Mouse (Mus musculus) common myeloid progenitor, adult 5-6 weeks (primary cell): Measurements from ENCODE around the gene Hnrnph3. TPM values are rescaled to one million over a fixed set of nuclear protein-coding genes. Genes with fewer than 3 reads are reported as not detected.

Experiments
- ATAC-seq: replicated peaks from 2 replicates; pipeline ENCODE4 v1.8.0; 2016; ENCODE audit warnings: low read depth, mild to moderate bottlenecking, moderate TSS enrichment, inconsistent platforms; ENCODE audit not compliant: poor library complexity, severe bottlenecking
- total RNA-seq: library from RNA; stranded (forward); fragments of 200-1000, 187-1606 nt; gene quantifications from 2 replicates; pipeline ENCODE4 v1.2.3, GENCODE M21; 2017

The Hnrnph3 gene
- total RNA-seq, 1 experiment from 2014 or later = 49.4 TPM

DNA sequence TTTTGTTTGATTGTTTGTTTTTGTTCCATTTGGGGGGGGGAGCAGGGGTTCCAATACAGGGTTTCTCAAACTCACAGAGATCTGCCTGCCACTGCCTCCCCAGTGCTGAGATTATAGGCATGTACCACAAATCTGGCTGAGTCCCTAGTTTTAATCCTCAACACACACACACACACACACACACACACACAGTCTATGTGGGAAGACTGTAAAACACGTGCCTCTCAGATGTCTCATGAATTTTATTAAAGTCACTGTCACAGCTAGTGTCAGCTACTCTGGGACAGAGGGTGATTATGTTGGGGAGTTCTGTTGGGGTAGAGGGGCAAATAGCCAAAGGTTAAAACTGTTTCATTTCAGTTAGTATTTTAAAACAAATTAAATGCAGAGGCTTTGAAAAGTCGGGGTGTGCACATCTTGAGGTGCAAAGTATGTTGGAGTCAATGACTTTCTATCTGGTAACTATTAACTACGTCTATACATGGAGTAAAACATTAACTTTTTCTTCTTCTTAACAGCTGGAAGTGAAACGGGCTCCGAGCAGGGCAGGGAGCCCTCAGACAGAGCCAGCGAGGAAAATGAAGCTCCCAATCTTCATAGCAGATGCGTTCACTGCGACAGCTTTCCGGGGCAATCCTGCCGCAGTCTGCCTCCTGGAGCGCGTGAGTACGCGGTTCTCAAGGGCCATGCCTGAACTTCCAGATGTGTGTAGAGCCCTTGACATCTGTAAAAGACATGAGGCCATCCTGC, 14.7 kb upstream of the Hnrnph3 start:
- no peak for ATAC-seq

DNA sequence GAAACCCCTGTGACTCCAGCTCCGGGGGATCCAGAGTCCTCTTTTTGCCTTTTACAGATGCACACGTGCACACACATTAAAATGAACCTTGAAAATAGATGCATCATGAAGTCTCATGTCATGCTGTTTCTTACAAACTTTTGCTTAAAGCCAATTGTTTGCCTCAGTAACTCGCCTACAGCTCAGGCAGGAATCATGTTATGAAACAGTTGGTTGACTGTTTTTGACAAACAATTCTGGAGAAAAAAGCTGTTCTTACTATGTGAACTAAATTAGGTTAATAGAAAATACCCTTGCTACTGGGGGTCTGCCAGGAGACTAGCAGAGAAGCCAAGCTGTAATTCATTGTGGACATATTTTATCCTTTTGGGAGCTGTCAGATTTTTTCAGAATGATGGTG, 8.9 kb upstream of the Hnrnph3 start:
- no peak for ATAC-seq

DNA sequence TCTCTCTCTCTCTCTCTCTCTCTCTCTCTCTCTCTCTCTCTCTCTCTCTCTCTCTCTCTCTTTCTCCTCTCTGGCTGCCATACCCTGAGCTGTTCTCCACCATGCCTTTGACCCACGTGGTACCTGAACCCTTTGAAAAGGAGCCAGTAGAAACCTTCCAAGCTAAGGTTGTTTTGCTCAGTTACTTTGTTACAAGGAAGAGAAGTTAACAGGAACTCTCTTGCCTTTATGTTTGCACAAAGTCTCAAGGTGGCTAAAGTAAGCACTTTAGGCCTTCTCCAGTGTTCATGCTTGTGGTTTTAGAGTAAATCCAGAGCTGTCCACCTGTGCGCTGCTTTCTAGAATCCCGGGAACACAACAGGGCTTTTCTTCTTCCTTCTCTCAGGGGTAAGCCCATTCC, 8.2 kb upstream of the Hnrnph3 start:
- ATAC-seq = no peak

DNA sequence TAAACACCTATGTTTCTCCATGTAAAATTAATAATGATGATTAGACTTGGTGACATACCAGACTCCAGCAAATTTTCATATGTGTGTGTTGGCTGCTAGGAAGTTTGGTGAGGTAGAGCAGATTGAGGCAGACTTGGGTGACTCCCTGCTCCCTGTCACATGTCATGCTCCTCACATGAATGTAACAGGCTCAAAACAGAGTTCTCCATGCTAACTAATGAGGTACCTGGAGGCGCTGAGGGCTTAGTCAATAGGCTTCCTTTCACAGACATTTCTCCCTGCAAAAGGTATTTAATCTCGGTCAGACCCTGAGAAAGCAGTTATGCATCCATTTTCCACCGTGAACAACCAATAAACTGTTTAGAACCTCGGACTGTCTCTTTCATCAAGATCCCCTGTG, 4.4 kb upstream of the Hnrnph3 start:
- no peak for ATAC-seq

DNA sequence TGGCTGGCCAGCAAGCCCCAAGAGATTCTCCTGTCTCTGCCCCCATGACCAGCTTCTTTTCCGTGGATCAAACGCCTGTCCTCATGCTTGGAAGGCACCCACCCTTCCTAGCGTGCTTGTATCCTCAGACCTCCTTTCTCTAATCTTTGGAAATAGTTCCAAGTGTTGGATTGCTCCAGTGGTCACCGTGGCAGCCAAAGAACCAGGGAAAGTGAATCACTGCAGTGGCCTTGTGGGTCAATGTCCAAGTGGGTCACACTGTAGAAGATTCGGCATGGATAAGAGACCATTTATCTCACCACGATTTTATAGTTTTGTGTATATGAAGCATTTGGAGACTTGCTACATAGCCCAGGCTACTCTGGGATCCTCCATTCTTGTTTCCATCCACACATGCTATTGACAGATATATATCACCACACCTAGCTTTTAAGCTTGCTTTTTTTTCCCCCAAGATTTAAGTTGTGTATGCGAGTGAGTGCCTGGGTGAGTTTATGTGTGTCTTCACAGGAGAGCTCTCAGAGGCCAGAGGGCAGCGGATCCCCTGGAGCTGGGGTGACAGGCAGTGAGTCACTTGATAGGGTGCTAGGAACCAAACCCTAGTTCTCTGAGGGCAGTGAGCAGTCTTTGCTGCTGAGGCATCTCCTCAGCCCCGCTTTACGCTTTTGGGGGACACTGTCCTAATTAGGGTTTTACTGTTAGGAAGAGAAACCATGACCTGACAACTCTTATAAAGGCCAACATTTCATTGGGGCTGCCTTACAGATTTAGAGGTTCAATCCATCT, 3.6 kb upstream of the Hnrnph3 start:
- no peak for ATAC-seq

GRCm38 (mm10) chr10:63026795-63027160, 2.8 kb upstream of the Hnrnph3 start:
- no peak for ATAC-seq

DNA sequence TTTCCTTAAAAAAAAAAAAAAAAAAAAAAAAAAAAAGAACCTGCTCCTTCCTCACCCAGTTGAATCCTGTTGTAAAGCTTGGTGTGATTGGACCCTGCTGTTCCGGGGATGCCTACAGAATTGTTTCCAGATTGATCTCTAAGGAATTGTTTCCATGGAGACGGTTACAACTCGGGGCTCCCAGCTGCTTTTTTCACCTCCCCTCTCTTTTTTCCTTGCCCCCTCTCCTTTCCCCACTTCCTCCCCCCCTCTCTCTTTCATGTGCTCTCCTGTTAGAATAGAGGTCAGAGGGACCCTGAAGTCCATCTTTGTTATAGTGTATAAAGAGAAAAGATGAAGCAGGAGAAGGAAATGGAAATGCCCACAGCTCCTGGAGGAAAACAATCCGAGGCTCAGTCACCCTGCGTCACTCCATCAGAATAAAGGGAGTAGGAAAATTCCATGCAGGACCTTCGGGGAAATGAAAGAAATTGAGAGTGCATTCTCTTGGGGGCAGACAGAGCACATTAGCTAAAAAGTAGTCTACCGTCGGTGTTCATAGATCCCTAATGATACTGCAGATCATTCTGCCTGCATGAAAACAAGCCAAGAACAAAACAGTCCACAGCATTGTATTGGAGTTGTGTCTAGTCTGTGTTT, 2.3 kb upstream of the Hnrnph3 start:
- no peak for ATAC-seq

DNA sequence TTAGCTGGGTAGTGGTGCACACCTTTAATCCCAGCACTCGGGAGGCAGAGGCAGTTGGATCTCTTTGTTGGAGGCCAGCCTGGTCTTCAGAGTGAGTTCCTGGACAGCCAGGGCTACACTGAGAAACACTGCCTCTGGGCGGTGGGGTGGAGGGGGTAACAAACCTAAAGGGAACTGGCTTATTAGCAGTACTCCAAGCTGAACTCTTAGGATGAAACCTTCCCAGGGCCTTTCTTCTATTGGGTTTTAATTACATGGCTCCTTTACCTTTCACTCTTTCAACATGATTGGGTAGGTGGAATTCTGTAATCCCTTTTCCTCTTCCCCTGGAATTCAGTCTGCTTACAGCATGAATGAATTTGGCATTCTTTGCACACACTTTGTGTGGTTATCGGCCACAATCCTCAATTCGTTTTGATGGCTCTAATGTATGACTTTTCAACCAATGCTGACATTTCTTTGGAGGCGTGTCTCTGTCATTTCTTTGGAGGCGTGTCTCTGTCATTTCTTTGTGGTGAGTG, 1.5 kb upstream of the Hnrnph3 start:
- ATAC-seq = no peak

- no peak for ATAC-seq
Observed at GRCm38 (mm10) chr10:63025016-63025415, 999 bp upstream of the Hnrnph3 start.

DNA sequence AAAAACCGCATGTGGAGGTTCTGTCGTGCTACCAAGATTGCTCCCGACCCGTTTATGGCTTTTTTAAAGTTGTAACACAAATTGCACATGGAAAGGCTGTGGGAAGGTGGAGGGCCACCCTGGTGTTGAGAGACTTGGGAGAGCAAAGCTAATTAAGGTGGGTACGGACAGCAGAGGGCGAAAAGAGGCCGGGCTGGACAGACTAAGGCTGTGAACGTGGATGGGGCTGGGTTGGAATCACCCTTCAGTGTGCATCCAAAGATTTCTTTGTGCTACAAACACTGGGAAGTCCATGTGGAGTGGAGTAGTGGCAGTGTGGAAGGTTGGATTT, 528 bp upstream of the Hnrnph3 start:
- peak; percentile 36 for ATAC-seq

DNA sequence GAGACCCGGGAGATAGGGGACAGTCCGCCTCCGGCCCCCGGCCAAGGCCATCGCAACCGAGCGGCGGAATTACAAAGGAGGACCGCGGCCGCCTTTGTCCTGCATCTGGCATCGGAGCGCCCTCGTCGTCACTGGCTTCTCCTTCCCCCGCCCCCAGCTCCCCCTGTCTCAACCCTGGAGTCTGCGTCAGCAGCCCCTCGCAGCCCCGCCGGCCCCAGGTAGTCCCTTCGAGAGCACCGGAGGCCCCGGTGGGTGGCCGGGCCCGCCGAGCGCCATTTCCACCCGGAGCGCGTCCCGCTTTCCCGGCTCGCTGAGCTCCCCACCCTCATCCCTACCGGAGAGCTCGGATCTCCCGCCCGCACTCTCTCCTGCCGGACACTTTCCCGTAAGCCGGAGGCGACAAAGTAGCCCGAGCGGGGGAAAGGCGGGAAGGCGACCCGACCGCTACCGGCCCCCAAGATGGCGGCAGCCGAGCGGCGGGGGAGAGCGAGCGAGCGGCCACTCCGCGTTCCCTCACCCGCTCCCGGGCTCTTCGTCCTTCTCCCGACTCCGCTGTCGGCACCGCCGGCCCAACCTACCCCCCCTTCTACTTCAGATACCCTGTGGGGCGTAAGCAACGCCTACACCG, 782 bp downstream of the Hnrnph3 start:
- ATAC-seq = 0 out of 2 replicates have a peak, but pooled peaks have one; percentile 7

DNA sequence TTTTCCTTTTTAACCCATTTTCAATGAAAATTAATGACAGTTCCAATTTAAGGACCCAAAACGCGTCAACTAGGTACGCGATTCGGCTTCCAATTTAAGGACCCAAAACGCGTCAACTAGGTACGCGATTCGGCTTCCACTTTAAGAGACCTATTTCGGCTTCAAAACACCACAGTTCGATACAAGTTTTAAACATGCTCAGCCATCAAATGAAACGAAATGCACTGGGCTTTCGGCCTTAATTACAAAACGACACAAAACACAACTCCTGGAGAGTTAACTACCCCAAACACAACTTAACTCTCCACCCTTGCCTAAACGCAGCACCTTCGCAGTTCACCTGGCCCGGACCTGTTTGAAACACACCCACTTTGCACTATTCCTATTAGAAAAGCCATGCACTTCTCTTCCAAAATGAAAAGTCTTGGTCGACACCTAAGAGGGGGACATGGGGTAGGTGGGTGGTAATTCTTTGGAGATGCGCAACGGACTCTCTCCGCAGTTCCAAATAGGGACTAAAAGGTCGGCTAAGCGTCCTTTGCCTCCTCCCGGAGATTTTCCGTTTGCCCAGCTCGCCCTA, 1.4 kb downstream of the Hnrnph3 start:
- ATAC-seq = no peak

- no peak for ATAC-seq
Observed at GRCm38 (mm10) chr10:63021702-63022101, 2.3 kb downstream of the Hnrnph3 start.

GRCm38 (mm10) chr10:63019304-63019703, 4.7 kb downstream of the Hnrnph3 start:
- ATAC-seq = no peak

DNA sequence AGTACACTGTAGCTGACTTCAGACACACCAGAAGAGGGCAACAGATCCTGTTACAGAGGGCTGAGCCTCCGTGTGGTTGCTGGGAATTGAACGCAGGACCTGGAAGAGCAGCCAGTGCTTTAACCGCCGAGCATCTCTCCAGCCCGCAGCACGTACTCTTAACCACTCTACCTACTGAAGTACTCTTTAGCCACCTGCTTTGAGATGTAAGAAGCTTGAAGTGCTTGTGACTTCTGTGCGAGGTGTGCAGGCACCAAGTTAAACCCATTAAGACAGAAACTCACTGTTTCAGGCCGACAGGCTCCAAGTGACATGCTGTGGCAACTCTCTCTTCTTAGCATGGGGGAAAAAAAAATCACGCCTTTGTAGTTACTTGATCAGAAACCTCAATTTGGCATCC, 9.8 kb downstream of the Hnrnph3 start:
- ATAC-seq = no peak

DNA sequence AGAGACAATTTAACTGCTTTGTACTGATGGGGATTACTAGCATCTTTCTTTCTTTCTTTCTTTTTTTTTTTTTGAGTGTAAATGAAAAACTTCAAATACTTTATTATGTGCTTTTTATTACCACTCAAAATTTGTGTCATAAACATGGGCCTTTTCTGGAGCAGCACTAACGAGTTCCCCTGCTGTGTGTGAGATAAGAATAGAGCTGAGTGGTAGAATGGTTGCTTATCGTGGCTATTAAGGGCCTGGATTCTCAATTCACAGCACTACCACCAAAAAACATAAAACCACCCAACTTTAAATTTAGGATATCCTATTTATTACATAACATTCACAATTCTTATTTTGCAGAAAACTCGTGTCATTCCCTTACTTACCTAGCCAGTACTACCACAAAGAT, 10.5 kb downstream of the Hnrnph3 start:
- ATAC-seq = no peak

DNA sequence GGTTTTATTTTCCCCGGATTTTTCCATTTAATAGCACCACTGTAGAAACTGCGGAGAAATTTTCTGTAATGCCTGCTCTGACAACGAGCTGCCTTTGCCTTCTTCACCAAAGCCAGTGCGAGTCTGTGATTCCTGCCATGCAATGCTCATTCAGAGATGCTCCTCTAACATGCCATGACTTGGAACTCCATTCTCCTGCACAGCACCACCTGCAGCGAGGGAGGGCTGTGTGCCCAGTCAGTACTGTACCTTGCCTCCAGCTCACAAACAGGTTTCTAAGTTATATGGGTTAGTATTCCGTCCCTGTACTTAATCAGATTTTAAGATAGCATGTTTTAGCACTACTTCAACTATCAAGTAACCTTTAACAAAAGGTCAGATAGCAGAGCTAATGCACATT, 12.5 kb downstream of the Hnrnph3 start:
- ATAC-seq = no peak

DNA sequence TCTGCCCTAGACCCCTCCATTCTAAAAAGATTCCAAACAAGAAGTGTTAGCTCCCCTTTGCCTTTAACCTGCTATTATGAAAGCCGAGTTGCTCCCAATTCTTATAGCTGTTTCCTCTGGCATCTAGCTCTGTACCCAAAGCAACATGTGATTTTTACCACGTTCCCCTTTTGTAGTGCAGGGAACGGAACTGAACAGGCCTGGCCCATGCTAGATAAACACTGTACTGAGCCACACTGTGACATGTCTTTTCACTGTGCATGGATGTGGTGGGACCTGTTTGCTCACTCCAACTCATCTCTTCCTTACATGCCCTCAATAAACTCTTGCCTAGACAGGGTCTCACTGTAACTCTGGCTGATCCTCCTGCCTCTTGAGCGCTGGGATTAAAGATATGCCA, 13.7 kb downstream of the Hnrnph3 start:
- ATAC-seq = peak; percentile 98

GRCm38 (mm10) chr10:63008193-63008592, 15.8 kb downstream of the Hnrnph3 start:
- ATAC-seq = no peak

GRCm38 (mm10) chr10:63004556-63004955, 19.5 kb downstream of the Hnrnph3 start:
- no peak for ATAC-seq
